Mouse (Mus musculus): ENCODE measurements around the gene Dhcr24. TPM values are rescaled to one million over a fixed set of nuclear protein-coding genes. Genes with fewer than 3 reads are reported as not detected.

Gene Dhcr24
- polyA plus RNA-seq (2012; rRNA removed) = 78.7 and 91.7 TPM in 2 replicates

DNA sequence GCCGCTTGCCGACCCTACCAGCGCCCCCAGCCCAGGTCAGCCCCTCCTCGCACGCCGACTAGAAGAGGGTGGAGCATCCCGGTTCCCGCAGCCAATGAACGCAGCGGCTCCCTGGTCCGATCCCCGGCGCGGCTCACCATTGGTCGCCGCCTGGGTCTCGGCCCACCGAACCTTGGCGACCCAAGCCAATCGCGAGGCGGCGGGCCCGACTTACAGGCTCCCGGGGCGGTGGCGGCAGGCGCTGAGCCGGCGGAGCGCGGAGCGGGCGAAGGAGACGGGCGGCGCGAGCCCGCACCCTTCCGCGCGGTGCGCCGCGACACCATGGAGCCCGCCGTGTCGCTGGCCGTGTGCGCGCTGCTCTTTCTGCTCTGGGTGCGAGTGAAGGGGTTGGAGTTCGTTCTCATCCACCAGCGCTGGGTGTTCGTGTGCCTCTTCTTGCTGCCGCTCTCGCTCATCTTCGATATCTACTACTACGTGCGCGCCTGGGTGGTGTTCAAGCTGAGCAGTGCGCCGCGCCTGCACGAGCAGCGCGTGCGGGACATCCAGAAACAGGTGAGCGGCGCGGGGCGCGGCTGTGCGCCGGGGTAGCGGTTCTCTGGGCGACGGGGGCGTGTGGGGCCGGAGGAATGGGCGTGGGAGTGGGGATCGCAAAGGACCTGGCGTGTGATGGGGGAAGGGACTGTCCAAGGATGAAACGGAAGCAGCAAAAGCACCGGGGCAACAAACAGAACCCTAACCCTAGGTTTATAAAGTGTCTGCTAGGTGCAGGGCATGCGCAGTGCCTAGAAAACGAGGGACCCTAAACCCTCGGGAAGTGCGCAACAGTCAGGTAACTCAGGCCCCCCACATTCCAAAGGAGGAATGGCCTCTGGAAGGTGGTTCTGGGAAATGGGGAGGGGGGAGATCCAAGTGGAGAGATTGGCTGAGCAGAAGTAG lies at the start of gene Dhcr24:
Gene Dhcr24, plus strand, starts transcription at position 193 of the 936 bp plus-strand sequence.

DNA sequence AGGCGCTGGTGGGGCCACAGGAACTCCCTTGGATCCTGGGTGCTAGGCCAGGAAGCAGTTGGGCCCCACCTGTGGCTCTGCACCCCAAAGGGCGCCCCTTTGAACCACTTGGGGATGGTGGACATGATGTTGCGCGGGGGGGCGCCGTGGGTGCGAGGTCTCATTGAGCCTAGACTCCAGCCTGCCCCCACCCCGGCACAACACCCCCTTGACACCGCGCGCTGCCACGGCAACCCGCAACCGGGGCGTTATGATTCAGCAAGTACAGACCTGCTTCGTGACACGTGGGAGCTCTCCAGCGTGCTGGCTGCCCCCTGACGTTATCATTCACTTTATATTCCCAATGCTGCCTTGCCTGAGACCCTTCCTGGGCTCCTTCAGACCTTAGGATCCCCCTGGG lies 56.2 kb downstream of the Dhcr24 start, which contains the start of gene Lexm:
Gene Lexm, minus strand, starts transcription at position 186 of the 400 bp plus-strand sequence.

DNA sequence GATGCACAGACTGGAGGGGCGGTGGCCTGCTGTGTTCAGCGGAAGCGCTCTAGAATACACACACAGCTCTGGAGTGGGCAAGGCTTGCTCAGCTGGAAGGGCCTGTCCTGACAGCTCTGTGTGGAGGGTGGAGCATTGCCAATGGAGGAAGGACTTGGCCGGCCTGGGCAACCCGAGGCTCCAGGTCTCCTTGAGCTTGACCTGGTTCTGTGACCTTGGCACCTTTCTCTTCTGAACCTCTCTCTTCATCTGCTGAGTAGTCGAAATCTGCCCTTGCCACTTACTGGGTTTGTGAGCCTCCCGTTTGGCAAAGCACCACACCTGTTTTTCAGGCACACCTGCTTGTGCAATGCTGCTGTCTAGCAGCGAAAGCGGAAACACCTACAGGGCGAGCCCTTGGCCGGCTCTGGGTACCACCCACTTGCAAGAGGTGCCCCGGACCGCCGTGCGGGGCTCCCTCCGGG lies 61.2 kb downstream of the Dhcr24 start, which contains the start of gene Ttc22:
Gene Ttc22, plus strand, starts transcription at position 403 of the 464 bp plus-strand sequence.

Other genes with a start within 250 kb of the Dhcr24 start
- gene Usp24, start 244.8 kb upstream of the Dhcr24 start, polyA plus RNA-seq (2012; rRNA removed) = 12.3 and 16.1 TPM in 2 replicates
- gene Pcsk9, start 96.7 kb upstream of the Dhcr24 start, polyA plus RNA-seq (2012; rRNA removed) = 4.3 and 4.6 TPM in 2 replicates
- not detected in 2 replicates for gene Bsnd, start 68.8 kb upstream of the Dhcr24 start, polyA plus RNA-seq (2012; rRNA removed)
- 0.37 and 0.50 TPM in 2 replicates for gene Lexm, start 56.2 kb downstream of the Dhcr24 start, polyA plus RNA-seq (2012; rRNA removed)
- gene Ttc22, start 61.4 kb downstream of the Dhcr24 start, polyA plus RNA-seq (2012; rRNA removed) = 0.19 and 0.58 TPM in 2 replicates
- gene Pars2, start 90.0 kb downstream of the Dhcr24 start, polyA plus RNA-seq (2012; rRNA removed) = 9.6 and 11.7 TPM in 2 replicates
- gene Ttc4, start 117.9 kb downstream of the Dhcr24 start, polyA plus RNA-seq (2012; rRNA removed) = 95.6 and 135 TPM in 2 replicates
- gene Mroh7, start 169.9 kb downstream of the Dhcr24 start, polyA plus RNA-seq (2012; rRNA removed) = 0.62 and 0.74 TPM in 2 replicates
- 0.06 TPM in 1 of 2 replicates, not detected in the other for gene Fam151a, start 172.9 kb downstream of the Dhcr24 start, polyA plus RNA-seq (2012; rRNA removed)
- 1.4 and 3.5 TPM in 2 replicates for gene Acot11, start 244.0 kb downstream of the Dhcr24 start, polyA plus RNA-seq (2012; rRNA removed)

All from central nervous system, embryonic 11.5 days (tissue).